Mouse (Mus musculus): ENCODE measurements around the gene Olfr90. TPM values are rescaled to one million over a fixed set of nuclear protein-coding genes. Genes with fewer than 3 reads are reported as not detected.
A peak's percentile ranks its signal among the peaks of the same experiment; 100 is the strongest.

The Olfr90 gene
- total and polyA plus RNA-seq, 2 experiments from 2014 or later, result not detected

- H3K9ac ChIP-seq (replicated peaks; ENCODE audit: low read length), result no peak overlapping the region
- no peak for ATAC-seq
- 87% methylated on average over 6 of the region's 6 CpGs for WGBS
- H3K27me3 ChIP-seq (ENCODE audit: insufficient read depth, low read length), result no peaks in the 10 kb centered on the region
- H3K4me2 ChIP-seq (ENCODE audit: low read depth, low read length), result no peak overlapping the region
- no peak for TF ChIP-seq CTCF (IDR thresholded peaks at IDR 0.05; ENCODE audit: low read depth)
- no peak for DNase-seq (ENCODE audit: low spot score)
- no peak overlapping the region for H3K4me3 ChIP-seq (ENCODE audit: low read length)
- no peak overlapping the region for H3K27ac ChIP-seq
- no peaks in the 10 kb centered on the region for H3K9me3 ChIP-seq (ENCODE audit: low read length)
- no peaks in the 10 kb centered on the region; the same call in none of the 2 replicates for H3K4me1 ChIP-seq (ENCODE audit: insufficient read depth, low read length)
- H3K36me3 ChIP-seq (ENCODE audit: insufficient read depth, low read length), result peaks cover 53% of the 10 kb centered on the region
Measured at GRCm38 (mm10) chr17:37075181-37075580, 13.1 kb downstream of the Olfr90 start.

DNA sequence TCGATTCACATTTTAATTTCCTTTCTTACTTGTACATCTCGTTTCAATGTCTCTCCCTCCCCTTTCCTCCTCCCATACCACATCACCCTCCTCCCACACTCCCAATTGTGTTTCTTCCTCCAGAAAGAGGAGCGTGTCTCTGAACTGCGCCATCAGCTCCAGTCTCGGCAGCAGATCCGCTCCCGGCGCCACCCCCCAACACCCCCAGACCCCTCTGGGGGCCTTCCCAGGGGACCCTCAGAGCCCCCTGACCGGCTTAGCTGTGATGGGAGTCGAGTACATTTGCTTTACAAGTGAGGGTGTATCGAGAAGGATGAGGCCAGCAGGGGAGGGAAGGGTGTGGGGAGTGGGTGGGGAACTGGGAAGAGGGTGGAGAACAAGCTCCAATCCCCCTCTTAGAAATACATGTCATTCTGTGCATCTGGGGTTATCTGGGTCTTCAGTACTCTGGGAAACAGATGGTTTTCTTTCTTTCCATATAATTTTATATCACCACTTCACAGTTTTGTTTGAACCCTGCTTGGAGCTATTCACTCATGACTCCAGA is 15.5 kb downstream of the Olfr90 start:
- H3K4me2 ChIP-seq (ENCODE audit: low read depth, low read length), result no peak overlapping the region
- H3K27me3 ChIP-seq (ENCODE audit: insufficient read depth, low read length), result no peaks in the 10 kb centered on the region
- no peak for TF ChIP-seq CTCF (IDR thresholded peaks at IDR 0.05; ENCODE audit: low read depth)
- no peak overlapping the region for H3K9ac ChIP-seq (replicated peaks; ENCODE audit: low read length)
- ATAC-seq (0 out of 2 replicates have a peak, but pooled peaks have one; percentile 33), DNase-seq (ENCODE audit: low spot score) (no peak)
- no peaks in the 10 kb centered on the region for H3K4me1 ChIP-seq (ENCODE audit: insufficient read depth, low read length)
- peaks cover 77% of the 10 kb centered on the region for H3K36me3 ChIP-seq (ENCODE audit: insufficient read depth, low read length)
- H3K9me3 ChIP-seq (ENCODE audit: low read length), result no peaks in the 10 kb centered on the region
- H3K4me3 ChIP-seq (ENCODE audit: low read length), result no peak overlapping the region
- H3K27ac ChIP-seq, result peak overlapping the region; percentile 38; the same call in 1 of the 2 replicates
- WGBS, result 25% methylated on average over 11 of the region's 11 CpGs

DNA sequence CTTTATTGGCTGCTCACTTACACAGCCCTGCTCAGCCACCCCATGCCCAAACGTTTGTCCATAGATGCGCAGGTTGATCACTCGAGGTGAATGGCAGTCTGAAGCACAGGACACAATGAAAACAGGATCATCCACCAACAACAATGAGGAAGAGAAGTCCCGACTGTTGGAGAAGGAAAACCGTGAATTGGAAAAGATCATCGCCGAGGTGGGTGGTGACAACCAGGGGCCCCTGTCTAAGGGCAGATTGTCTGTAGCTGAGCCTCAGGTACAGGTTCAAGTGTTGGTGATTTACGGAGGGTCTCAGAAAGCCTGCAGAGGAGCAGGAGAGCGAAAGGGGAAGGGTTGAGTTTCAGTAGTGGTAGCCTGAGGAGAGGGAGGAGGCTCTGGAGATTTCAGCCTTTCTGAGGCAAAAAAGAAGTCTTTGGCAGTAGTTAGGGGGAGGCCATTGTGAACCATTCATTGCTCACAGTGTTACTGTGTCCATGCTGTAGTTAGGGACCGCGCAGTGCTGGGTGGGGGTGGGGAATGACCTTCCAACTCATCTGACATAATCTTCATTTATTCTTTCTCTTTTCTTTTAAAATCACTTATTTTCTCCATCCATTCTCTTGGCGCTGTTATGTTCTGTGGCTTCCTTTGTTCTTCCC is 16.1 kb downstream of the Olfr90 start:
- Histone ChIP-seq H3K27me3 (ENCODE audit: insufficient read depth, low read length) (no peaks in the 10 kb centered on the region), H3K4me1 (ENCODE audit: insufficient read depth, low read length) (no peaks in the 10 kb centered on the region), H3K9ac (replicated peaks; ENCODE audit: low read length) (no peak overlapping the region), H3K4me2 (ENCODE audit: low read depth, low read length) (no peak overlapping the region), H3K27ac (peak overlapping the region; percentile 45; the same call in 1 of the 2 replicates), H3K9me3 (ENCODE audit: low read length) (no peaks in the 10 kb centered on the region), H3K4me3 (ENCODE audit: low read length) (no peak overlapping the region), H3K36me3 (ENCODE audit: insufficient read depth, low read length) (peaks cover 83% of the 10 kb centered on the region)
- no peak for DNase-seq (ENCODE audit: low spot score)
- TF ChIP-seq CTCF (IDR thresholded peaks at IDR 0.05; ENCODE audit: low read depth), result no peak
- whole genome bisulfite sequencing, result 43% methylated on average over 12 of the region's 12 CpGs
- peak; percentile 60; the same call in 1 of the 2 replicates for ATAC-seq

GRCm38 (mm10) chr17:37070121-37070520 is 18.2 kb downstream of the Olfr90 start:
- Histone ChIP-seq H3K9me3 (ENCODE audit: low read length) (no peaks in the 10 kb centered on the region), H3K27ac (no peak overlapping the region), H3K4me2 (ENCODE audit: low read depth, low read length) (no peak overlapping the region), H3K4me1 (ENCODE audit: insufficient read depth, low read length) (no peaks in the 10 kb centered on the region), H3K9ac (replicated peaks; ENCODE audit: low read length) (no peak overlapping the region), H3K4me3 (ENCODE audit: low read length) (no peak overlapping the region), H3K27me3 (ENCODE audit: insufficient read depth, low read length) (no peaks in the 10 kb centered on the region), H3K36me3 (ENCODE audit: insufficient read depth, low read length) (peaks cover 89% of the 10 kb centered on the region)
- DNase-seq (ENCODE audit: low spot score) (no peak), ATAC-seq (no peak)
- 80% methylated on average over 8 of the region's 8 CpGs for WGBS
- TF ChIP-seq CTCF (IDR thresholded peaks at IDR 0.05; ENCODE audit: low read depth), result no peak

GRCm38 (mm10) chr17:37067861-37068260 is 20.4 kb downstream of the Olfr90 start:
- no peak for TF ChIP-seq CTCF (IDR thresholded peaks at IDR 0.05; ENCODE audit: low read depth)
- WGBS, result 79% methylated on average over 1 of the region's 1 CpGs
- ATAC-seq, result peak; percentile 25; the same call in 1 of the 2 replicates
- Histone ChIP-seq H3K9me3 (ENCODE audit: low read length) (no peaks in the 10 kb centered on the region), H3K27me3 (ENCODE audit: insufficient read depth, low read length) (no peaks in the 10 kb centered on the region), H3K36me3 (ENCODE audit: insufficient read depth, low read length) (peaks cover 84% of the 10 kb centered on the region), H3K4me3 (ENCODE audit: low read length) (no peak overlapping the region), H3K4me2 (ENCODE audit: low read depth, low read length) (no peak overlapping the region), H3K27ac (peak overlapping the region; percentile 28; the same call in 1 of the 2 replicates), H3K4me1 (ENCODE audit: insufficient read depth, low read length) (no peaks in the 10 kb centered on the region), H3K9ac (replicated peaks; ENCODE audit: low read length) (no peak overlapping the region; the same call in 1 of the 2 replicates)
- DNase-seq (ENCODE audit: low spot score), result no peak

DNA sequence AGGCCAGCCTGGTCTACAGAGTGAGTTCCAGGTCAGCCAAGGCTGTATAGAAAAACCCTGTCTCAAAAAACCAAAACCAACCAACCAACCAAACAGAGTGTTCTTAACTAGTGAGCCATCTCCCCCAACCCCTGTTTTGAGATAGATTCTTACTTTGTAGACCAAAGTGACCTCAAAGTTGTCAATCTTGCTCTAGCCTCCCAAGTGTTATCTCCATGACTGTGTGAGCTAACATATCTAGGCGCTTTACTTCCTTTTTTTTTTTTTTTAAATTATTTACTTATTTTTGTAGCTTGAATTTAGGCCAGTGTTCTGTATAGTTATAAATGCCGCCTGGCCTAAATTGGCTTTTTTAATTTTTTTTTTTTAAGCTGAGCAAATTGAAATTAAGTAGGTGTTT is 22.3 kb downstream of the Olfr90 start:
- peaks cover 83% of the 10 kb centered on the region for H3K36me3 ChIP-seq (ENCODE audit: insufficient read depth, low read length)
- H3K9ac ChIP-seq (replicated peaks; ENCODE audit: low read length), result no peak overlapping the region
- ATAC-seq (no peak), DNase-seq (ENCODE audit: low spot score) (no peak)
- H3K4me1 ChIP-seq (ENCODE audit: insufficient read depth, low read length), result no peaks in the 10 kb centered on the region
- H3K27me3 ChIP-seq (ENCODE audit: insufficient read depth, low read length), result no peaks in the 10 kb centered on the region
- no peak overlapping the region for H3K4me2 ChIP-seq (ENCODE audit: low read depth, low read length)
- 96% methylated on average over 2 of the region's 2 CpGs for WGBS
- TF ChIP-seq CTCF (IDR thresholded peaks at IDR 0.05; ENCODE audit: low read depth), result no peak
- no peak overlapping the region for H3K4me3 ChIP-seq (ENCODE audit: low read length)
- H3K27ac ChIP-seq, result no peak overlapping the region
- H3K9me3 ChIP-seq (ENCODE audit: low read length), result no peaks in the 10 kb centered on the region

Data from hindbrain, postnatal 0 days (tissue).